Mouse (Mus musculus) heart, embryonic 12.5 days (tissue): ENCODE data around the gene Serpine1. TPM values are rescaled to one million over a fixed set of nuclear protein-coding genes. Genes with fewer than 3 reads are reported as not detected.
"Not testable (repeated sequence)": the region's sequence is repeated elsewhere in the genome, so short reads cannot be mapped to it uniquely, and the experiment has no call there.

ENCODE experiments used
- ATAC-seq: fragments of 200-750 bp; cut with Nextera tagmentation; 2 replicates; pipeline ENCODE4 v1.8.0; 2017; ENCODE audit warnings: moderate TSS enrichment, moderate library complexity; ENCODE audit not compliant: insufficient number of reproducible peaks, low FRiP score
- H3K27ac ChIP-seq: fragments of 300-500 bp; sonication (generic); 2 replicates; pipeline ENCODE4 v1.5.1; 2016; ENCODE audit warnings: mild to moderate bottlenecking, moderate library complexity; ENCODE audit not compliant: poor library complexity, severe bottlenecking
- H3K27me3 ChIP-seq: fragments of 300-500 bp; sonication (generic); replicated peaks from 2 replicates; pipeline ENCODE4 v1.6.1; 2016; ENCODE audit warnings: mild to moderate bottlenecking, moderate library complexity
- H3K36me3 ChIP-seq: fragments of 300-500 bp; sonication (generic); 2 replicates; pipeline ENCODE4 v1.6.1; 2016; ENCODE audit warnings: mild to moderate bottlenecking, moderate library complexity
- H3K4me1 ChIP-seq: fragments of 300-500 bp; sonication (generic); replicated peaks from 2 replicates; pipeline ENCODE4 v1.6.1; 2016; ENCODE audit warnings: mild to moderate bottlenecking
- H3K4me2 ChIP-seq: fragments of 300-500 bp; sonication (generic); 2 replicates; pipeline ENCODE4 v1.6.1; 2016; ENCODE audit warnings: mild to moderate bottlenecking, moderate library complexity
- H3K4me3 ChIP-seq: fragments of 300-500 bp; sonication (generic); 2 replicates; pipeline ENCODE4 v1.5.1; 2016; ENCODE audit warnings: mild to moderate bottlenecking
- H3K9ac ChIP-seq: fragments of 300-500 bp; sonication (generic); 2 replicates; pipeline ENCODE4 v1.6.1; 2016; ENCODE audit warnings: mild to moderate bottlenecking, moderate library complexity
- H3K9me3 ChIP-seq: fragments of 300-500 bp; sonication (generic); replicated peaks from 2 replicates; pipeline ENCODE4 v1.6.1; 2016; ENCODE audit warnings: mild to moderate bottlenecking, moderate library complexity
- WGBS: fragments of 180-500 bp; shearing (Covaris S2); methylation state at CpG from one replicate; pipeline ENCODE4 v1.1.7; 2016; 5-methylcytosine and 5-hydroxymethylcytosine counted together
- polyA plus RNA-seq: library from polyadenylated mRNA; unstranded; fragments of >200 nt; fragmentation: Nextera tagmentation; extraction: Ambion mirVana; gene quantifications from 2 replicates; pipeline ENCODE4 v1.2.1, GENCODE M21; 2016

The Serpine1 gene
- 0.69 and 0.70 TPM in 2 replicates for polyA plus RNA-seq

GRCm38 (mm10) chr5:137072079-137072960 lies at the start of gene Serpine1:
Serpine1 (minus strand) TSS chr5:137072268.
- H3K36me3 ChIP-seq = peaks cover 13% of the 10 kb centered on the region; the same call in 1 of the 2 replicates
- H3K4me1 ChIP-seq = peaks cover 47% of the 10 kb centered on the region
- WGBS = 22% methylated on average over 23 of the region's 23 CpGs
- H3K27ac ChIP-seq = peak within 1 kb of the TSS; percentile 75
- peak within 1 kb of the TSS; percentile 37 for H3K4me3 ChIP-seq
- H3K27me3 ChIP-seq = no peaks in the 10 kb centered on the region
- H3K4me2 ChIP-seq = peak within 1 kb of the TSS; percentile 68
- peak within 1 kb of the TSS; percentile 10; the same call in 1 of the 2 replicates for H3K9ac ChIP-seq
- no peaks in the 10 kb centered on the region for H3K9me3 ChIP-seq
- ATAC-seq = peak; percentile 78

GRCm38 (mm10) chr5:137121280-137121679 lies 49.2 kb upstream of the Serpine1 start:
- no peak overlapping the region for H3K4me2 ChIP-seq
- no peak overlapping the region for H3K9ac ChIP-seq
- no peaks in the 10 kb centered on the region for H3K36me3 ChIP-seq
- peaks cover 8% of the 10 kb centered on the region for H3K4me1 ChIP-seq
- no peak overlapping the region for H3K27ac ChIP-seq
- no peaks in the 10 kb centered on the region for H3K9me3 ChIP-seq
- WGBS = 69% methylated on average over 4 of the region's 4 CpGs
- H3K4me3 ChIP-seq = no peak overlapping the region
- no peaks in the 10 kb centered on the region for H3K27me3 ChIP-seq
- no peak for ATAC-seq

- no peak overlapping the region for H3K4me3 ChIP-seq
- 76% methylated on average over 4 of the region's 4 CpGs for WGBS
- H3K27me3 ChIP-seq = no peaks in the 10 kb centered on the region
- H3K36me3 ChIP-seq = peaks cover 9% of the 10 kb centered on the region
- no peak overlapping the region for H3K27ac ChIP-seq
- H3K9me3 ChIP-seq = 0 out of 2 replicates have a peak, but pooled peaks cover under 1% of the 10 kb centered on the region
- H3K4me2 ChIP-seq = no peak overlapping the region
- peaks cover 18% of the 10 kb centered on the region for H3K4me1 ChIP-seq
- no peak overlapping the region for H3K9ac ChIP-seq
- ATAC-seq = no peak
Measured at GRCm38 (mm10) chr5:137118878-137119277, 46.8 kb upstream of the Serpine1 start.

GRCm38 (mm10) chr5:137117994-137118393 lies 45.9 kb upstream of the Serpine1 start:
- H3K4me3 ChIP-seq, H3K9ac ChIP-seq, H3K27ac ChIP-seq, H3K9me3 ChIP-seq, H3K27me3 ChIP-seq, H3K4me2 ChIP-seq, ATAC-seq: not testable (repeated sequence)
- whole genome bisulfite sequencing = 90% methylated on average over 3 of the region's 3 CpGs
- peaks cover 17% of the 10 kb centered on the region for H3K36me3 ChIP-seq
- H3K4me1 ChIP-seq = peaks cover 18% of the 10 kb centered on the region

GRCm38 (mm10) chr5:137116987-137117386 lies 44.9 kb upstream of the Serpine1 start:
- Histone ChIP-seq H3K27ac (peak overlapping the region; percentile 83; the same call in 1 of the 2 replicates), H3K4me3 (no peak overlapping the region), H3K9ac (no peak overlapping the region)

GRCm38 (mm10) chr5:137115866-137116847 lies 44.1 kb upstream of the Serpine1 start, which contains the start of gene Trim56:
Trim56 (minus strand) TSS chr5:137116209.
- WGBS = 6% methylated on average over 29 of the region's 29 CpGs
- no peaks in the 10 kb centered on the region for H3K27me3 ChIP-seq
- peaks cover 33% of the 10 kb centered on the region for H3K36me3 ChIP-seq
- H3K9ac ChIP-seq = peak within 1 kb of the TSS; percentile 85
- H3K9me3 ChIP-seq = 0 out of 2 replicates have a peak, but pooled peaks cover 2% of the 10 kb centered on the region
- H3K27ac ChIP-seq = peak within 1 kb of the TSS; percentile 83
- peak; percentile 88 for ATAC-seq
- peaks cover 15% of the 10 kb centered on the region for H3K4me1 ChIP-seq
- H3K4me3 ChIP-seq = peak within 1 kb of the TSS; percentile 79
- peak within 1 kb of the TSS; percentile 88 for H3K4me2 ChIP-seq

More at GRCm38 (mm10) chr5:137116987-137117386, 44.9 kb upstream of the Serpine1 start:
- peaks cover 15% of the 10 kb centered on the region for H3K4me1 ChIP-seq
- H3K4me2 ChIP-seq = peak overlapping the region; percentile 88
- 76% methylated on average over 2 of the region's 2 CpGs for WGBS
- no peaks in the 10 kb centered on the region for H3K27me3 ChIP-seq
- ATAC-seq = no peak
- H3K36me3 ChIP-seq = peaks cover 26% of the 10 kb centered on the region
- 0 out of 2 replicates have a peak, but pooled peaks cover 2% of the 10 kb centered on the region for H3K9me3 ChIP-seq

- 73% methylated on average over 9 of the region's 9 CpGs for WGBS
Measured at GRCm38 (mm10) chr5:137114891-137115561, 43.0 kb upstream of the Serpine1 start.

GRCm38 (mm10) chr5:137111542-137112408 lies 39.7 kb upstream of the Serpine1 start:
- no peak for ATAC-seq
- H3K9ac ChIP-seq = no peak overlapping the region
- WGBS = 87% methylated on average over 5 of the region's 5 CpGs

More at GRCm38 (mm10) chr5:137114891-137115561, 43.0 kb upstream of the Serpine1 start:
- Histone ChIP-seq H3K9me3 (0 out of 2 replicates have a peak, but pooled peaks cover 2% of the 10 kb centered on the region), H3K27ac (peak overlapping the region; percentile 83; the same call in 1 of the 2 replicates), H3K4me1 (peaks cover 15% of the 10 kb centered on the region), H3K27me3 (no peaks in the 10 kb centered on the region), H3K4me3 (peak overlapping the region; percentile 79), H3K9ac (peak overlapping the region; percentile 85), H3K4me2 (peak overlapping the region; percentile 88), H3K36me3 (peaks cover 33% of the 10 kb centered on the region)
- no peak for ATAC-seq

GRCm38 (mm10) chr5:137110863-137111262 lies 38.8 kb upstream of the Serpine1 start:
- 87% methylated on average over 12 of the region's 12 CpGs for WGBS
- Histone ChIP-seq H3K4me2 (no peak overlapping the region), H3K27ac (no peak overlapping the region), H3K9me3 (0 out of 2 replicates have a peak, but pooled peaks cover 2% of the 10 kb centered on the region), H3K9ac (no peak overlapping the region), H3K4me3 (no peak overlapping the region), H3K4me1 (peaks cover 11% of the 10 kb centered on the region), H3K27me3 (no peaks in the 10 kb centered on the region), H3K36me3 (peaks cover 33% of the 10 kb centered on the region)
- no peak for ATAC-seq

More at GRCm38 (mm10) chr5:137111542-137112408, 39.7 kb upstream of the Serpine1 start:
- Histone ChIP-seq H3K4me3 (no peak overlapping the region), H3K36me3 (peaks cover 33% of the 10 kb centered on the region), H3K4me2 (no peak overlapping the region), H3K27ac (no peak overlapping the region), H3K4me1 (peaks cover 16% of the 10 kb centered on the region), H3K9me3 (0 out of 2 replicates have a peak, but pooled peaks cover 2% of the 10 kb centered on the region), H3K27me3 (no peaks in the 10 kb centered on the region)
